Mouse (Mus musculus): ENCODE data around the gene Dnase1l2.
"Not testable (repeated sequence)": the region's sequence is repeated elsewhere in the genome, so short reads cannot be mapped to it uniquely, and the experiment has no call there.

Dnase1l2 gene

DNA sequence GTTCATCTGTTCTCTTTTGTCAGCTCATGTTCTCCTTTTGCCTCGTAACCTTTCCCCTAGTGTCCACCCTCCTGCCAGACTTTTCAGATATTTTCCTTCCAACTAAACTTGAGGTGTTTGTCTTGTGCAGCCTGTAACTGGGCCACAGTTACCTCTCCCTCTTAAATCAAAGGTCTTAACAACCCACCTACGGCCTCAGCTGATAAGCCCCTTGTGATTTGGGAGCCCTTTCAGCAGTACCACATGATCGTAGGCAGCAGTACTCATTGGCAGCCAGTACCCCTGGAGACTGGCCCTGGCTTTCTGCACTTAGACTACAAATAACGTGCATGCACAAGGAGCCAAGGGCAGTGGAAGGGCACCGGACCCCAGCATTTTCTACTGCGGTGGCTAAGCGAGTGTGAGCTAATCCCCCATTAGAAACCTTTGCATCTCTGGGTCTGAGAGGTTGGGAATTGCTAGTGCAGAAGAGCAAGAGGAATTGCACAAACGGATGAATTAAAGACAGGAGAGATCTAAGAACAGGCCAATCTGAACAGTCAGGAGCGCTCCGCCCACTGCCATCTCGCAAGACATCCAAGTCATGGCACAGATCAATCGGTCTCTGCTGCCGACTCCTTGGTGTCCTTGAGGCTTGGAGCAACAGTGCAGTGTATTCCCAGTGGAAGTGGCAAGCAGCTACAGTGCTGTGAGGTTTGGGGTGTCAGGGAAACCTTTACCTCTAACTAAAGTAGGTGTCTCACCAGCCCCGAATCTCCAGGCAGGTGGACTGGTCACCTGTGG, 13.5 kb downstream of the Dnase1l2 start:
- DNase-seq (ENCODE audit: low read depth) = no peak

DNA sequence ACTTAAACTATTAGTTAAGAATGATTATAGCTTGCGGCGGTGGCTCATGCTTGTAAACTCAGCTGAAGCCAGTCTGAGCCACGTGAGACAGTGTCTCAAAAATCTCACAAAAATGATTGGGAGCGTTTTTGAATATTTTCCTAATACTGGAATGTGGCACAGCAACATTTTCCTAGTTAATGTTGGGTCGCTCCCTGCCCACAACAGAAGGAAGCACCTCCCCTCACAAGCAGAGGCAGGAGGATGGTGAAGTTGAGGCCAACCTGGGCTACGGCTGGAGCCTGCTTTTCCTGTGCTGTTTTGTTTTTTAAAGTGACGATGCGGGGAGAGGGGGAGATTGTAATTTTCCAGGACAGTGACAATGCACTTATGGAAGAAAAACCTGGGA, 15.7 kb downstream of the Dnase1l2 start:
- DNase-seq (ENCODE audit: low read depth) = peak; percentile 43

DNA sequence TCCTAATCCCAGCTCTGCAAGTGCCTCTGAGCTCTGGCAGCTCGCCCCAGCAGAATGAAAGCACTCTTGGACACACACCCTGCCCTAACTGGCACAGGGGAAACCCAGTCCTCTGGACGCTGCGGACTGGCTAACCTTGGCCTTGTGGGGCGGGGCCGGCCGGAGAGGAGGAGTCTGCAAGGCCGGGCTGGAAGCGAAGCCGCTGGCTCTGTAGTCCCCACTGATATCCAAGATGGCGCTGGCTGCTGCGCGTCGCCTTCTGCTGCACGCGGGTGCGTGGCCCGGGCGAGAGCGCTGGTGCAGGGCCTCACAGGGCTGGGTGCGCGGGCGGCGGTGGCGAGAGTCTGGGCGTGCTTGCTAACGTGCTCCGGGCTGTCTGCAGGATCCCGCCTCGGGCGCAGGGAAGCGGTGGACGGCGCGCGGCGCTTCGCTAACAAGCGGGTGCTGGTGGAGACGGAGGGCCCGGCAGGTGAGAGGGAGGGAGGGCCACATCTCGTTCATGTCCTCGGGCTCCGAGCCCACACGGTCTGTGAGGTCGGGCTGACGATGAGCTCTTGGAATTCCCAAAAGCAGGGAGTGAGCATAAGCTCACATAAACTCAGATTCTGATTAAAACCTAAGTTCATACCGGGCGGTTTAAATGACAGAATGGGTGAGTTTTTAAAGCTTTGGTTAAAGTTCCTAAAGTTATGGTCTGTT, 16.3 kb downstream of the Dnase1l2 start, which contains the start of gene Eci1:
Gene Eci1 (plus strand): TSS at position 171 of the 699 bp plus-strand sequence.
- DNase-seq (ENCODE audit: low read depth) = peak; percentile 96

GRCm38 (mm10) chr17:24425905-24426304, 17.0 kb downstream of the Dnase1l2 start:
- DNase-seq (ENCODE audit: low read depth) = no peak

DNA sequence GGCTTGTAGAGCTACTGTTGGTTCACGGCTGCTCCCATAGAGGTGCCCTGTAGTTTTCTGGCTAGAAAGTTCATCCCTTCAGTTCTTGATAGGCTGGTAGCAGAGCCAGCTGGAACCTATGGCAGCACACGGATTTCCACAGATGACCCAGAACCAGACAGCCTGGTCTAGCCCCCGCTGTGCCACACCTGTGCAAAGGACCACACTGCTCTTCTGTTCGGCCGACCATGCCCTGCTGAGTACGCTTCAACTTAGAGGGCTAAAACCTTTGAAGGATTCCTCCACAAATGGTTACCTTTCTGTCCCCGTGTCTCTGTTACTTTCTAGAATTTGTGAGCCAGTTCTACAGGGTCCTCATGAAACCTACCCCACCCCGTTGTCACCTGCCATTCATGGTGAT, 17.6 kb downstream of the Dnase1l2 start:
- not testable (repeated sequence) for DNase-seq (ENCODE audit: low read depth)

GRCm38 (mm10) chr17:24424489-24424888, 18.4 kb downstream of the Dnase1l2 start:
- no peak for DNase-seq (ENCODE audit: low read depth)

GRCm38 (mm10) chr17:24423114-24423513, 19.8 kb downstream of the Dnase1l2 start:
- no peak for DNase-seq (ENCODE audit: low read depth)

GRCm38 (mm10) chr17:24416051-24416652, 26.8 kb downstream of the Dnase1l2 start:
- DNase-seq (ENCODE audit: low read depth) = no peak

DNA sequence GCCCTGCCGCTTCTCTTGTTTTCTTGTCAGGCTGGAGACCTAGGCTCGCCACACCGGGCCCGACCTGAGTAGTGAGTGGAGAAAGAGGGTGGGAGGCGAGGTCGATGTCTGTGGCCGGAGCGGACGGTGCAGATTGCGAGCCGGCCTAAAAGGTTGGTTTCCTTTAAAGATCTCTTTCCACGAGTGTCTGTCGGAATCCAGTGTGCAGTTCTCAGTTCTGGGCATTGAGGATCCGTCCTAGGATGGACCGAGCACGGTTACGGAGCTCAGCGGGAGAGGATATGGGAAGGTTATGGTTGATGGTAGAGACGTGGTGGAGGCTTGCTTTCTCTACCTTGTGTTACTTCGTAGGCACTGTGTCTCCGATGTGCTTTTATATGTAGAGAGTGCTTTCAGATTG, 27.9 kb downstream of the Dnase1l2 start:
- DNase-seq (ENCODE audit: low read depth) = no peak

- DNase-seq (ENCODE audit: low read depth) = peak; percentile 100
Observed at GRCm38 (mm10) chr17:24414230-24414976, 28.5 kb downstream of the Dnase1l2 start, which contains the start of gene Rnps1. Gene Rnps1, plus strand, starts transcription at chr17:24414565.

GRCm38 (mm10) chr17:24413557-24414211, 29.2 kb downstream of the Dnase1l2 start:
- peak; percentile 79 for DNase-seq (ENCODE audit: low read depth)

DNA sequence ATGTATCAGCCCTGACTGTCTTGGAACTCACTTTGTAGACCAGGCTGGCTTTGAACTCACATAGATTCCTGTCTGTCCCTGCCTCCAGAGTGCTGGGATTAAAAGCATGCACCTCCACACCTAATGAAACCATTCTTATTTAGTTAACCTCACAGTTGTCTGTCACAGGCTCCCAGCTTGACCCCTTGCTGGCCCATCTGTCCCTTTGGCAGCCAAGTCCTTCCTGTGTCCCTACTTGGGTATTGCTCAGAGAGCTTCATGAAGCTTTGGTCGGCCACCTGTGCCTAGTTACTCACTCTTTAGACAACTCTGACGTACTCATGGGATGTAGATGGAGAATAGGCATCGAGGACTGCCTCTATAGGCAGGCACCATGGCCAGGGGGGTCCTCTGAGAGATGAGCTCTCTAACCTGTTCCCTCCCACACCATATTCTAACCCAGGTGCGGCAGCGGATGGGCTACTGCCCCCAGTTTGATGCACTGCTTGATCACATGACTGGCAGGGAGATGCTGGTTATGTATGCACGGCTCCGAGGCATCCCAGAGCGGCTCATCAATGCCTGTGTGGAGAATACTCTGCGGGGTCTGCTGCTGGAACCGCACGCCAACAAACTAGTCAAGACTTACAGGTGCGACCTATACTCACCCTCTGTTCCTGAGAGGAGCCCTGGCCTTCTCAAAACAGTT, 35.6 kb downstream of the Dnase1l2 start:
- DNase-seq (ENCODE audit: low read depth) = no peak

- DNase-seq (ENCODE audit: low read depth) = no peak
Observed at GRCm38 (mm10) chr17:24402371-24402770, 40.5 kb downstream of the Dnase1l2 start.

DNA sequence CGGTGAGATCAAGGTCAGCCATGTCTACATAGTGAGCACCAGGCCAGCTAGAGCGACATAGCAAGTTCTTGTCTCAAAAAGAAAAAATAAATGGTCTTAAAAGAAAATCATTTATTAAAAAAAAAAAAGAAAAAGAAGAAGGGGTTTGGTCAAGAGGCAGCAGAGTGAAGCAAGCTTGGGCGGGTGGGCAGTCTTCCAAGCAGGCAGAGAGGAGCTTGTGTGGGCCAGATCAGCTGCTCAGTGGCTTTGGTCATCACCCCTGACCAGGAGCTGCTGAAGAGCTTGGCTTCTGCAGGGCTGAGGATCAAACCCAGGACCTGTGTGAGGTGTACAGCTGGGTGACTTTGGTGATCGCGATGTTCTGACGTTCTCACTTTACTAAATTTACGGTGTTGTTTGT, 48.4 kb downstream of the Dnase1l2 start:
- no peak for DNase-seq (ENCODE audit: low read depth)

- DNase-seq (ENCODE audit: low read depth) = no peak
Observed at GRCm38 (mm10) chr17:24393527-24393926, 49.4 kb downstream of the Dnase1l2 start.

DNA sequence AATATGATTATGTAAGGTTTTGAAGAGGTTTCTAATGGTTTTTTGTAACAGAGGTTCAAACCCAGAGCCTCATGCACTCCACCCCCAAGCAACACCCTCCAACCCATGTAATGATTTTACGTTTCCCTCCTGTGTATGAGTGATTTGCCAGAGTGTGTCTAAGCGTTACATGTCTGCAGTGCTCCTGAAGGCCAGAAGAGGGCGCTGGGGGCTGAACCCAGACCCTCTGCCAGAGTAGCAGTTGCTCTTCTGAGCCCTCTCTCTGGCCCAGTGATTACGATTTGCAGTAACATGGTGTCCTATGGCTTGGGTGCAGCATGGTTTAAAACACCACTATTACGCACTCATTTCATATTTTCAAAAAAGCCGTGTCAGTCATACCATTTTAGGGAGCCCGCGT, 51.8 kb downstream of the Dnase1l2 start:
- DNase-seq (ENCODE audit: low read depth) = peak; percentile 28

Data from 416B (cell line).